Comparison of ENCODE assay signal across 12 mouse cellular contexts in the genomic region with DNA sequence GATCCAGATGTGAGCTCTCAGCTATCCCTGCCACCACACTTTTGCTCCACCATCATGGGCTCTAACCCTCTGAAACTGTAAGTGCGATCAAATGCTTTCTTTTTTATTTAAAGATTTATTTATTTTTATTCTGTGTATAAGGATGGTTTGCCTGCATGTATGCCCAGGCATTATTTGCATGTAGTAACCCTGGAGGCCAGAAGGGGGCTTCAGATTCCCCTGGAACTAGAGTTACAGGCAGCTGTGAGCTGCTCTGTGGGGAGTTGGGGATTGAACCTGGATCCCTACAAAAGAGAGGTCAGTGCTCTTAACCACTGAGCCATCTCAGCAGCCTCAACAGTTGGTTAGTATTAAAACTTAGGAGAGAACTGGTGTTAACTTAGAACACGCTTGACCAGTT. TPM values are rescaled to one million over a fixed set of nuclear protein-coding genes. Genes with fewer than 3 reads are reported as not detected.
A peak's percentile ranks its signal among the peaks of the same experiment; 100 is the strongest.
DNase-seq lines count a peak whose midpoint lies in the region; TF ChIP-seq lines count a peak whose summit lies in the region.
"Had no signal": no experiment of that assay in that cellular context is flagged by ENCODE, and none has a peak within 500 bp of the region (broad histone marks: within the 10 kb centered on the region; RNA-seq: fewer than 3 reads in every experiment).

No protein-coding gene starts in this region.

- H3K4me3 ChIP-seq in kidney, adult 2 months (ENCODE audit: insufficient read depth, low read depth, low read length), result no peak overlapping the region
- H3K4me3 ChIP-seq: embryonic facial prominence, embryonic 15.5 days had no signal

- H3K36me3 ChIP-seq in kidney, adult 2 months (ENCODE audit: control insufficient read depth, insufficient read depth, low read length), result no peaks in the 10 kb centered on the region
- H3K36me3 ChIP-seq: embryonic facial prominence, embryonic 15.5 days had no signal

- no peaks in the 10 kb centered on the region; the same call in 1 of the 2 replicates for H3K4me1 ChIP-seq in kidney, adult 2 months (ENCODE audit: control insufficient read depth, insufficient read depth, low read length)
- H3K4me1 ChIP-seq: embryonic facial prominence, embryonic 15.5 days had no signal

- TF ChIP-seq CTCF in kidney, adult 2 months (conservative IDR thresholded peaks at IDR 0.05; ENCODE audit: insufficient read depth, insufficient read length, low read depth, low read length), result 0 out of 2 replicates have a peak, but pooled peaks have one; percentile 17

- WGBS in kidney, adult 2 months, result 98% methylated on average over 2 of the region's 2 CpGs

- H3K27ac ChIP-seq in kidney, adult 2 months (ENCODE audit: insufficient read depth, low read depth, low read length), result no peak overlapping the region
- H3K27ac ChIP-seq: macrophage had no signal

- DNase-seq in kidney, adult 2 months, result peak; percentile 21
- DNase-seq in kidney, adult 18-20 months, result no peak
- peak; percentile 55 for DNase-seq in 3T3-L1 (ENCODE audit: low read depth, low spot score)
- DNase-seq in A20 (ENCODE audit: low read depth, low spot score), result peak; percentile 38
- peak; percentile 38 for DNase-seq in kidney, postnatal 4 days
- DNase-seq in c-Kit-positive CD71-positive TER-119-positive erythroid progenitor cells, embryonic 14.5 days (ENCODE audit: low spot score), result no peak
- no peak for DNase-seq in Muller cell, postnatal 12 days (ENCODE audit: inconsistent ontology term)
- DNase-seq in frontal cortex, postnatal 14 days (ENCODE audit: low spot score in 2 of 2), result no peak
- DNase-seq: heart, adult 11 months; layer of hippocampus, adult 9-11 months had no signal

- no peak for TF ChIP-seq POLR2A in kidney, adult 2 months (IDR thresholded peaks at IDR 0.05; ENCODE audit: low read depth, low read length)

- no peaks in the 10 kb centered on the region for H3K27me3 ChIP-seq in kidney, adult 2 months (replicated peaks; ENCODE audit: control insufficient read depth, insufficient read depth, low read length)

RNA-seq across cellular contexts. Expression of a gene that starts 15.5 kb away (rescaled TPM):
- 1.3 and 1.7 TPM in 2 replicates for polyA plus RNA-seq in kidney, adult 2 months (2012; rRNA removed)

RNA-seq across cellular contexts. Expression of a gene that starts 38.5 kb away (rescaled TPM):
- polyA plus RNA-seq in kidney, adult 2 months (2012; rRNA removed), result 0.08 and 1.8 TPM in 2 replicates
- polyA plus RNA-seq: macrophage had no signal

RNA-seq across cellular contexts. Expression of a gene that starts 45.6 kb away (rescaled TPM):
- 283 and 389 TPM in 2 replicates for polyA plus RNA-seq in kidney, adult 2 months (2012; rRNA removed)
- polyA plus RNA-seq: macrophage had no signal

Comparison
In these comparisons a context has a peak if more than half of its experiments do, and no peak if none do; other contexts are left out.
1. DNase-seq: peak in kidney, adult 2 months (single experiment), 3T3-L1 (single experiment), A20 (single experiment) and kidney, postnatal 4 days (2 of 2); none in kidney, adult 18-20 months (single experiment), c-Kit-positive CD71-positive TER-119-positive erythroid progenitor cells, embryonic 14.5 days (single experiment), Muller cell, postnatal 12 days (single experiment) and frontal cortex, postnatal 14 days (0 of 2).